Mouse (Mus musculus): ENCODE results near the gene Phlda3. TPM values are rescaled to one million over a fixed set of nuclear protein-coding genes. Genes with fewer than 3 reads are reported as not detected.

Phlda3 gene
- total and polyA plus RNA-seq, 2 experiments from 2014 or later, result 65.5 to 130 TPM

GRCm38 (mm10) chr1:135799109-135799627, 33.2 kb downstream of the Phlda3 start:
- H3K4me1 ChIP-seq (ENCODE audit: control insufficient read depth, insufficient read depth), result peaks cover 51% of the 10 kb centered on the region
- peak; percentile 47 for ATAC-seq (ENCODE audit: insufficient read depth, low read depth)
- no peaks in the 10 kb centered on the region for H3K27me3 ChIP-seq (ENCODE audit: control insufficient read depth, insufficient read depth, low read length)
- H3K27ac ChIP-seq (ENCODE audit: low read depth), result peak overlapping the region; percentile 95
- H3K9ac ChIP-seq (replicated peaks; ENCODE audit: low read depth, low read length), result peak overlapping the region; percentile 68
- no peak for TF ChIP-seq EP300 (IDR thresholded peaks at IDR 0.05; ENCODE audit: low read depth)
- no peak for TF ChIP-seq CTCF (IDR thresholded peaks at IDR 0.05; ENCODE audit: low read depth)
- WGBS, result 15% methylated on average over 8 of the region's 8 CpGs
- H3K9me3 ChIP-seq (replicated peaks; ENCODE audit: control insufficient read depth, low read length), result no peaks in the 10 kb centered on the region
- H3K36me3 ChIP-seq (replicated peaks; ENCODE audit: control insufficient read depth, insufficient read depth, low read length), result 0 out of 2 replicates have a peak, but pooled peaks cover 7% of the 10 kb centered on the region
- peak overlapping the region; percentile 48 for H3K4me3 ChIP-seq (ENCODE audit: low read depth, low read length)
- H3K4me2 ChIP-seq (ENCODE audit: low read depth, low read length), result peak overlapping the region; percentile 57
- peak; percentile 85 for DNase-seq (ENCODE audit: low spot score)

GRCm38 (mm10) chr1:135800192-135800950, 34.5 kb downstream of the Phlda3 start:
- TF ChIP-seq CTCF (IDR thresholded peaks at IDR 0.05; ENCODE audit: low read depth) (no peak), EP300 (IDR thresholded peaks at IDR 0.05; ENCODE audit: low read depth) (peak; percentile 99)
- H3K36me3 ChIP-seq (replicated peaks; ENCODE audit: control insufficient read depth, insufficient read depth, low read length), result peaks cover 12% of the 10 kb centered on the region; the same call in 1 of the 2 replicates
- ATAC-seq (ENCODE audit: insufficient read depth, low read depth) (peak; percentile 87), DNase-seq (ENCODE audit: low spot score) (peak; percentile 91)
- 17% methylated on average over 8 of the region's 8 CpGs for WGBS
- H3K9me3 ChIP-seq (replicated peaks; ENCODE audit: control insufficient read depth, low read length), result no peaks in the 10 kb centered on the region
- peak overlapping the region; percentile 48 for H3K4me3 ChIP-seq (ENCODE audit: low read depth, low read length)
- H3K27ac ChIP-seq (ENCODE audit: low read depth), result peak overlapping the region; percentile 95
- H3K4me1 ChIP-seq (ENCODE audit: control insufficient read depth, insufficient read depth), result peaks cover 39% of the 10 kb centered on the region
- H3K4me2 ChIP-seq (ENCODE audit: low read depth, low read length), result peak overlapping the region; percentile 57
- no peaks in the 10 kb centered on the region for H3K27me3 ChIP-seq (ENCODE audit: control insufficient read depth, insufficient read depth, low read length)
- H3K9ac ChIP-seq (replicated peaks; ENCODE audit: low read depth, low read length), result peak overlapping the region; percentile 68

- H3K36me3 ChIP-seq (replicated peaks; ENCODE audit: control insufficient read depth, insufficient read depth, low read length), result peaks cover 52% of the 10 kb centered on the region
- TF ChIP-seq CTCF (IDR thresholded peaks at IDR 0.05; ENCODE audit: low read depth) (no peak), EP300 (IDR thresholded peaks at IDR 0.05; ENCODE audit: low read depth) (no peak)
- peak; percentile 16; the same call in 1 of the 2 replicates for ATAC-seq (ENCODE audit: insufficient read depth, low read depth)
- peaks cover 7% of the 10 kb centered on the region; the same call in 1 of the 2 replicates for H3K4me1 ChIP-seq (ENCODE audit: control insufficient read depth, insufficient read depth)
- no peaks in the 10 kb centered on the region for H3K9me3 ChIP-seq (replicated peaks; ENCODE audit: control insufficient read depth, low read length)
- no peaks in the 10 kb centered on the region for H3K27me3 ChIP-seq (ENCODE audit: control insufficient read depth, insufficient read depth, low read length)
- WGBS, result 33% methylated on average over 10 of the region's 10 CpGs
- no peak for DNase-seq (ENCODE audit: low spot score)
- no peak overlapping the region for H3K4me2 ChIP-seq (ENCODE audit: low read depth, low read length)
- no peak overlapping the region for H3K9ac ChIP-seq (replicated peaks; ENCODE audit: low read depth, low read length)
- H3K27ac ChIP-seq (ENCODE audit: low read depth), result peak overlapping the region; percentile 39
- H3K4me3 ChIP-seq (ENCODE audit: low read depth, low read length), result no peak overlapping the region
These were observed 41.6 kb downstream of the Phlda3 start for GRCm38 (mm10) chr1:135807546-135807945.

GRCm38 (mm10) chr1:135810180-135810579, 44.3 kb downstream of the Phlda3 start:
- Histone ChIP-seq H3K9me3 (replicated peaks; ENCODE audit: control insufficient read depth, low read length) (no peaks in the 10 kb centered on the region), H3K27ac (ENCODE audit: low read depth) (peak overlapping the region; percentile 7; the same call in 1 of the 2 replicates), H3K4me2 (ENCODE audit: low read depth, low read length) (no peak overlapping the region), H3K4me1 (ENCODE audit: control insufficient read depth, insufficient read depth) (peaks cover 21% of the 10 kb centered on the region), H3K9ac (replicated peaks; ENCODE audit: low read depth, low read length) (no peak overlapping the region), H3K27me3 (ENCODE audit: control insufficient read depth, insufficient read depth, low read length) (no peaks in the 10 kb centered on the region), H3K36me3 (replicated peaks; ENCODE audit: control insufficient read depth, insufficient read depth, low read length) (peaks cover 42% of the 10 kb centered on the region), H3K4me3 (ENCODE audit: low read depth, low read length) (no peak overlapping the region)
- DNase-seq (ENCODE audit: low spot score) (no peak), ATAC-seq (ENCODE audit: insufficient read depth, low read depth) (no peak)
- WGBS, result 58% methylated on average over 2 of the region's 2 CpGs
- TF ChIP-seq CTCF (IDR thresholded peaks at IDR 0.05; ENCODE audit: low read depth) (no peak), EP300 (IDR thresholded peaks at IDR 0.05; ENCODE audit: low read depth) (no peak)

GRCm38 (mm10) chr1:135811016-135811646, 45.2 kb downstream of the Phlda3 start:
- H3K36me3 ChIP-seq (replicated peaks; ENCODE audit: control insufficient read depth, insufficient read depth, low read length), result peaks cover 34% of the 10 kb centered on the region
- no peaks in the 10 kb centered on the region for H3K9me3 ChIP-seq (replicated peaks; ENCODE audit: control insufficient read depth, low read length)
- ATAC-seq (ENCODE audit: insufficient read depth, low read depth) (peak; percentile 39; the same call in 1 of the 2 replicates), DNase-seq (ENCODE audit: low spot score) (peak; percentile 76)
- peaks cover 21% of the 10 kb centered on the region for H3K4me1 ChIP-seq (ENCODE audit: control insufficient read depth, insufficient read depth)
- peak overlapping the region; percentile 87 for H3K27ac ChIP-seq (ENCODE audit: low read depth)
- no peaks in the 10 kb centered on the region for H3K27me3 ChIP-seq (ENCODE audit: control insufficient read depth, insufficient read depth, low read length)
- no peak overlapping the region for H3K9ac ChIP-seq (replicated peaks; ENCODE audit: low read depth, low read length)
- H3K4me2 ChIP-seq (ENCODE audit: low read depth, low read length), result no peak overlapping the region
- no peak for TF ChIP-seq EP300 (IDR thresholded peaks at IDR 0.05; ENCODE audit: low read depth)
- TF ChIP-seq CTCF (IDR thresholded peaks at IDR 0.05; ENCODE audit: low read depth), result peak; percentile 94
- no peak overlapping the region for H3K4me3 ChIP-seq (ENCODE audit: low read depth, low read length)
- 24% methylated on average over 7 of the region's 7 CpGs for WGBS
